Mouse (Mus musculus): ENCODE data around the gene Thpo.

Thpo gene

DNA sequence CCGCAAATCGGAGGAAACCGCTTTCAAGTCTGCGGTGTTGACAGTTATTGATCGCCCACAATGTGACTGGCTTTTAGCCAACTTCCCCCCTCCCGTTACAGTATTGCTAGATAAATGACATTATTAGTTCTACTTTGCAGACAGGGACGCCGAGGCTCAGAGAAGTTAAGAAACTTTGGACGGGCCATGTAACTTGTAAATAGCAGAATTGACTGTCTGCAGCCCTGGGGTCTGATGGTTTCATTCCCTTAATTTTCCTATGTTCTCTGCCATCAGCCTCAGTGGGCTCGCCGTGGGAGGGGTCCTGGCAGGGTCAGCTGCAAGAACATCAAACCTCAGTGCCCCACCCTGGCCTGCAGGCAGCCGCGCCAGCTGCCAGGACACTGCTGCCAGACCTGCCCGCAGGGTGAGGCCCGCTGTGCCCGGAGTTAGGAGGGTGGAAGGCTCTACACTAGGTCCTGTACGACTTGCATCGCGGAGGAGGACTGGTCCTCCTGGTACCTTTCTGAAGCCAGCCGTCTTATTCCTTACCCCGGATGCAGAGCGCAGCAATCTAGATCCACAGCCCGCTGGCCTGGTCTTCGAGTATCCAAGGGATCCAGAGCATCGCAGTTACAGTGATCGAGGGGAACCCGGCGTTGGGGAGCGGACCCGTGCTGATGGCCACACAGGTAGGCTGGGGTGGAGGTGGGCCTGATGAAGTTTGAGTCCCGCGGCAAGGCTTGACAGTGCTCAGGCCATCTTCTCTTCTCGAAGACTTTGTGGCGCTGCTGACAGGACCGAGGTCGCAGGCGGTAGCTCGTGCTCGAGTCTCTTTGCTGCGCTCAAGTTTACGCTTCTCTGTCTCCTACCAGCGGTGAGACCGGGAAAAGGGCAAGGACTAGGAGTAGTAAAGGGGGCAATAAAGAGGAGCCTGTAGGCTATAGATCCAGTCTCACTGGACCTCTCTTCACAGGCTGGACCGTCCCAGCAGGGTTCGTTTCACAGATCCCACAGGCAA, at the start of gene Thpo:
Thpo (minus strand) TSS at position 781 of the 1,000 bp plus-strand sequence.
- no peak for DNase-seq (ENCODE audit: low read depth in 1 of 2, low spot score in 2 of 2)

DNA sequence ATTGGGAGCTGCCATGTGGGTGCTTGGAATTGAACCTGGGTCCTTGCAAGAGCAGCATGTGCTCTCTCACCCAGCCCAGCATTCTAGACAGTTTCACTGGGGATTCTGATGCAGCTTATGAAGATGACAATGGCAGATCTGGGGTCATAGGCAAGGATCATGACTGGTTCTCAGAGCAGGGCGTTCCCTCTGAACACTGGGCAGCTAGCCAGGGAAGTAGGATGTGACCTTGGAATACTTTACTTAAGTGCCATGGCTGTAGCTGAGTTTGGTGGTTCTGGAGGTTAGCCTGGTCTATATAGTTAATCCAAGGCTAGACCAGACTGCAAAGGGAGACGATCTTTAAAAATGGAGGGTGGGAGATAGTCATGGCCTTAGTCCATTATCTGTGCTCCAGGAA, 49.6 kb upstream of the Thpo start:
- DNase-seq (ENCODE audit: low read depth in 1 of 2, low spot score in 2 of 2), result no peak

DNA sequence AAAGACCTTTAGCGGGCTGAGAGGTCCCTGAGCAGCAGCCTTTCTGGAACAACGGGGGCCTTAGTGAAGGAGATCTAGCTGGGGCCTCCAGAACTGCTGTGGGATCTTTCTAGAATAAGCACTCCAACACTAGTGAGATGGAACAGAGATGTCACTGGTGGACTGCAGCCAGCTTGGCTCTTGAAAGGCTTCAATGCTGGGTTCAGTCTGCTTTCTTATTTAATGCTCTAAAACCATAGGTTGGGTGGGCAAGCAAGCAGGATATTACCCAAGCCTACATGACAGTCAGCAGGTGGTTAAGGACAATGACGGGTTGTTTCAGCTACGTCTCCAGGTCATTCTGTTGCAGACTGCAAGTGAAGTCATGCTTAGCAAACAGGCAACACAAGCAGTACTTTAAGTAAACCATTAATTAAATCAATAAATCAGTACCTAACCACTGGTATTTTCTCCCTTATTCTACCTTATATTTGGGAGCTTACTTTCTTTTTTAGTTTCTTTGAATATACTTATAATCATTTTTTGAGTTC, 46.9 kb upstream of the Thpo start:
- DNase-seq (ENCODE audit: low read depth in 1 of 2, low spot score in 2 of 2), result no peak

DNA sequence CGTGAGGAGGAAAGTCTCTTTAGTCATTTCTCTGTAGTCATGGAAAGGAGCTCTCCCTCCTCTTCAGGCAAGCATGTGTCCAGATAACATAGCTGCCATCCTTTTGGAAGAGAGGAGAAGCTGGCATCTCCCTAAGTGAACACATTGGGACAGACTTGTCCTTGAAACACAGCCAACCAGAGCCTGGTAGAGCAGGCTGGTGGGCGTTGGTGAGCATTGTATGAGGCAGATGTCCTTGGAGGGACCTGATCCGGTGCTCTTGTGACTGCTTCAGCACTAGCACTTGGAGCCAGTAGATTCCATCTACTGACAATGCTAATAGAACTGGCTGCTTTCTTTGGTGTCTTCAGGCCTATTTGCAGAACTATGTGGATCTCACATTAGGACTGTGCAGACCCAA, 45.5 kb upstream of the Thpo start:
- no peak for DNase-seq (ENCODE audit: low read depth in 1 of 2, low spot score in 2 of 2)

GRCm38 (mm10) chr16:20775021-20775420, 40.7 kb upstream of the Thpo start:
- no peak for DNase-seq (ENCODE audit: low read depth in 1 of 2, low spot score in 2 of 2)

DNA sequence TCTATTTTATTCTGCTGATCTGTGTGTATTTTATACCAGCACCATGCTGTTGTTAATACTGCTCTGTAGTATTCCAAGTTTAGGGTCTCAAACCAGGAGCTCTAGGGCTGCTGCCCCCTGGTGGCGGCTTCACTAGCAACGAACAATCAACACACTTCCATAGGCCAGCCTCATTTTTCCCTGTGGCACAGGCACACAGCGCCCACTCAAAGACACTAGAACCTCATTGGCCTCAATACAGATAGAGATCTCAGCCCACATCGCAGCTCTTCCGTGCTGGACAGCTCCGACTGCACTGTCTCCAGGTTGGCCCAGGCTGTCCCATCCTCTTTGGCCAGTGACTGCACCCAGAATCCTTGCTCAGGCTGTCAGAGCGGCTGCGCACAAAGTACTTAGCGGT, 30.9 kb upstream of the Thpo start:
- no peak for DNase-seq (ENCODE audit: low read depth in 1 of 2, low spot score in 2 of 2)

DNA sequence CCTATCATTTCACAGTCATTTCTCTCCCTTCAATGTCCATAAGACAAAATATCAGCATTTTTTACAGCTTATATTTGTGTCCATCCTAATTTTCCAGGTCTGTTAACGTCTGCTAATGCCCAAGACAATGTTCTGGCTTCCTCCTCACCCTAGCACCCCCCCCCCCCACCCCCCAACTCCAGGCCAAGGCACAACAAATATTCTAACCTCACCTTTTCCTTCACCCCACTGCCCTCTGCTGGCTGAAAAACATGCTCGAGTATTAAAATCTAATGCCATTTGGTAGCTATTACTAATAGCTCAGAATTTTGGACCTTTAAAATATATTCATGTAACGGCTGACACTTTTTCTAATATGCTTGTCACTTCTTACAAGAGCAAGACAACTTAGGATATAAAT, 27.4 kb upstream of the Thpo start:
- no peak for DNase-seq (ENCODE audit: low read depth in 1 of 2, low spot score in 2 of 2)

DNA sequence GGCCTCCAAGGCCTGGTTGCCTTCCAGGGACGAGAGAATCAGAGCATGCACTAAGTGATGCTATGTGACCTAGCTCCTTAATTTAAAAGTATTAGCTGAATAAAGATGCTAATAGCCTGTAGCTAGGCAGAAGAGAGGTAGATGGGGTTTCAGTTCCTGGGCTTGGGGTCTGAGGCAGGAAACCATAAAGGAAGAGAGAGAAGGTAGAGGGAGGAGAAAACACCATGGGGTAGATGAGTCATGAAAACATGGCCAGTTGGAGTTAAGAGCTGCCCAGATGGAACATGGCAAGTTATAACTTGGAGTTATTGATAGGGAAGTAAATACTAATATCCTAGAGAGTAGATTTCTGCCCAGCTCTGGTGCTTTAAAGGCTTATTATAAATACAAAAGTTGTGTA, 23.1 kb upstream of the Thpo start:
- DNase-seq (ENCODE audit: low read depth in 1 of 2, low spot score in 2 of 2), result no peak

DNA sequence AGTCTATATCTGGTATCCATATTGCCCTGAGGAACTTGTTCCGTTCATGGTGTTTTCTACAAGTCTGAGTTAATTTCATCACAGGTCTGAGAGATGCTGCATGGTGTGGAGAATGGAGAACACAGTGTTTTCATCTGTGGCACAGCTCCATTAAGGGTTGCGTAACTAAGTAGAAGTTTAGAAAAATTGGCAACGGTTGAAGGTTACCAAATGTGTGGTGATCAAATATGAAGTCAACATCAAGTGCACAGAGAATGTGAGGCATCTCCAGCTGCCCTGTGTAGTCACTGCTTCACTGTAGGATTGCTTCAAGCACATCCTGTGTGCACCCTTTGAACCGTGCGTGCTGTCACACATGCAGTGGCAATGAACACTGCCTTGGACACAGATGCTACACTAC, 21.7 kb upstream of the Thpo start:
- no peak for DNase-seq (ENCODE audit: low read depth in 1 of 2, low spot score in 2 of 2)

GRCm38 (mm10) chr16:20750518-20750917, 16.2 kb upstream of the Thpo start:
- no peak for DNase-seq (ENCODE audit: low read depth in 1 of 2, low spot score in 2 of 2)

DNA sequence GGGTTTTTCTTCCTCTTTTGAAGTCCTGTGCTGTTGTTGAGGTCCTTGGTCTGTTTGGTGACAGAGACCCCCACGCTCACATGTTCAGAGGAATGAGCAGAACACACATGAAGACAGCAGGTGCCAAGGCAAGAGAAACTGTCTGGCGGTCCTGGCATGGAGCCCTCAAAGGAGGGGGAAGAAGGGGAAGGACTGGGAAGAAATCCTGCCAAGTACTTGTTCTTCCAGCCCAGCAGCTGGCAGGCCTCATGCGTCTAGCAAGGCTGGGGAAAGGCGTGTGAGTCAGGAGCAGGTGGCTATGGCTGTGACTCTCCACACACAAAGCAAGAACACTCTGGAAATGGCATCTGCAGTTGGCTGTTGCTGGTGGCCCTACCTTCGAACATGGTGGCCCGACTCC, 12.3 kb upstream of the Thpo start:
- DNase-seq (ENCODE audit: low read depth in 1 of 2, low spot score in 2 of 2), result no peak

GRCm38 (mm10) chr16:20739845-20740244, 5.5 kb upstream of the Thpo start:
- DNase-seq (ENCODE audit: low read depth in 1 of 2, low spot score in 2 of 2), result no peak

DNA sequence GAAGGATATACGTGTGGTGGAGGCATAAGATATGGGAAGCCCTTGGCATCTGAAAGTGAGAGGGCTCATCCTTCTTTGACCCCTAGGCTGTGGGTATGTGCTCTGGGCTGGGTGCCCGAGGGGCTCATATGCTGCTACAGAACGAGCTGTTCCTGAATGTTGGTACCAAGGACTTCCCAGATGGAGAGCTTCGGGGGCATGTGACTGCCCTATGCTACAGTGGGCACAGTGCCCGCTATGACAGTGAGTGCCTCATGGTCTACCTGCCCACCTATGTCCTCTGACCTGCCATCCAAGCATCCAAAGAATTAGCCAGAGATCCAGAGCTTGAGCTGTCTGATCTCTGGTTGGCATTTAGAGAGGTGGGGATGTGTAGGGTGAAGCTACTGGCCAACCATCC, 2.5 kb upstream of the Thpo start:
- DNase-seq (ENCODE audit: low read depth in 1 of 2, low spot score in 2 of 2), result no peak

- DNase-seq (ENCODE audit: low read depth in 1 of 2, low spot score in 2 of 2), result no peak
Observed at GRCm38 (mm10) chr16:20736168-20736567, 1.9 kb upstream of the Thpo start.

DNA sequence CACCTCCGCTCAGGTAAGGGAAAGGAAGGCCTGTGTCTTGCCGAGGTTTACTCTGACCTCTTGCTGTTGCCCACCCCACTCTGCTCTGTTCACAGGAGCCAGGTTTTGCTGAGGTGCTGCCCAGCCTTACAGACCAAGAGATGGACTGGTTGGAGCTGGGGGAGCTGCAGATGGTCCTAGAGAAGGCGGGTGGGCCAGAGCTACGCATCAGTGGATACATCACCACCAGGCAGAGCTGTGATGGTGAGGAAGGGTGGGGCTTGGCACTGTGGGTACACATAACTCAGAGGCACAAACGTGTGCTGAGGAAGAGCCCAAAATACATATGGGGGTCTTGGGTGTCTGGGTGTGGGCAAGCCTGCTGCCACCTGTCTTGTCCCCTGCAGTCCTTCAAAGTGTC, 1.3 kb upstream of the Thpo start:
- no peak for DNase-seq (ENCODE audit: low read depth in 1 of 2, low spot score in 2 of 2)

- no peak for DNase-seq (ENCODE audit: low read depth in 1 of 2, low spot score in 2 of 2)
Observed at GRCm38 (mm10) chr16:20732925-20733730, 1.2 kb downstream of the Thpo start, which contains the start of gene Chrd. TSS of gene Chrd (plus strand) at chr16:20733127.

GRCm38 (mm10) chr16:20732251-20732924, 1.9 kb downstream of the Thpo start:
- DNase-seq (ENCODE audit: low read depth in 1 of 2, low spot score in 2 of 2), result no peak

DNA sequence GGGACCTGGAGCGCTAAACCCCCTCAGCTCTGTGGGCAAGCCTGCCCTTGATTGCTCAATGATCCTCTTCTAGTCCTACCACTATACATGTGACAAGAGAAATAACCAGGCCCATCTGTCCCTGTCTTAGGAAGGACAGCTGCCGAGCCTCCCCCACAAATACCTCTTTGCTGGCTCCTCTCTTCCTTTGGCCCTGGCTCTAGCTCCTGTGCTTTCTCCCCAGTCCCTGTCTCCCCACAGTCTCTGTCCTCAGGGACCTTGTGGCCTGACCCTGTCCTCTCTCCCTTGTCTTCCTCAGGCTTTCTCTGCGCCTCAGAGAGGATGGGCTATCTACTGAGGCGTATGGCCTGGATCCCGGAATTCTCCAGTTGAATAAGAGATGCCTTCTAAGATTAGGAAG, 2.6 kb downstream of the Thpo start:
- DNase-seq (ENCODE audit: low read depth in 1 of 2, low spot score in 2 of 2), result no peak

GRCm38 (mm10) chr16:20730293-20730711, 4.0 kb downstream of the Thpo start:
- no peak for DNase-seq (ENCODE audit: low read depth in 1 of 2, low spot score in 2 of 2)

DNA sequence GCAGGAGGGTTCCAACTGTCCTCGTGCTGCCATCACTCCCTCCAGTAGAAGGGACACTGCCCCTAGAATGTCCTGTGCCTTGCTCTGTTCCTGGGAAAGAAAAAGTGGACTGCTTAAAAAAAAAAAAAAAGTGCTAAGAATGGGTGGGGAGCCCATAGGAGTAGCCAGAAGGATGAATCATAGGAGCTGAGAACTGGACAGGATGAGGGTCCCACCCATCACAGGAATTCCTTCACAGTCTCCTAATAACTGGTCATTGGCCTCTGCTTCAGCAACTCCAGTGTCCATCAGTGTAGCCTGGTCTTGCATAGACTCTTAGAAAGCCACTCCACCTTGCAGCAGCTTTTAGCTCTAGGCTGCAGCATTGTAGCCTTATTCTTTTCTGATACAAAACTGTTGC, 7.9 kb downstream of the Thpo start:
- DNase-seq (ENCODE audit: low read depth in 1 of 2, low spot score in 2 of 2), result no peak

- DNase-seq (ENCODE audit: low read depth in 1 of 2, low spot score in 2 of 2), result no peak
Observed at GRCm38 (mm10) chr16:20725750-20726149, 8.6 kb downstream of the Thpo start.

Data from monocyte, adult 2 months (primary cell).